Mouse (Mus musculus) kidney, postnatal 0 days (tissue): ENCODE data around the gene Cdk20. TPM values are rescaled to one million over a fixed set of nuclear protein-coding genes. Genes with fewer than 3 reads are reported as not detected.

Experiments used
- ATAC-seq: fragments of 200-750 bp; cut with Nextera tagmentation; replicated peaks from 2 replicates; pipeline ENCODE4 v1.8.0; 2017; ENCODE audit warnings: low read depth, moderate number of reproducible peaks, moderate TSS enrichment, moderate library complexity; ENCODE audit not compliant: low FRiP score
- DNase-seq: peaks from one replicate; pipeline ENCODE4 v3.0.0-alpha.2; 2016; ENCODE audit warnings: low spot score
- H3K27ac ChIP-seq: fragments of 300-500 bp; sonication (generic); 2 replicates; pipeline ENCODE4 v1.5.1; 2014; ENCODE audit warnings: mild to moderate bottlenecking
- H3K27me3 ChIP-seq: fragments of 300-500 bp; sonication (generic); 2 replicates; pipeline ENCODE4 v1.6.1; 2014; ENCODE audit warnings: low read length, mixed read lengths; ENCODE audit not compliant: insufficient read depth
- H3K36me3 ChIP-seq: fragments of 300-500 bp; sonication (generic); 2 replicates; pipeline ENCODE4 v1.6.1; 2014; ENCODE audit warnings: low read length, mixed read lengths; ENCODE audit not compliant: insufficient read depth
- H3K4me1 ChIP-seq: fragments of 300-500 bp; sonication (generic); replicated peaks from 2 replicates; pipeline ENCODE4 v1.6.1; 2014; ENCODE audit warnings: antibody characterized with exemption, low read length, mixed read lengths; ENCODE audit not compliant: insufficient read depth
- H3K4me2 ChIP-seq: fragments of 300-500 bp; sonication (generic); 2 replicates; pipeline ENCODE4 v1.6.1; 2014; ENCODE audit warnings: mild to moderate bottlenecking, low read length, moderate library complexity, mixed read lengths
- H3K4me3 ChIP-seq: fragments of 300-500 bp; sonication (generic); replicated peaks from 2 replicates; pipeline ENCODE4 v1.5.1; 2014; ENCODE audit warnings: low read depth, low read length
- H3K9ac ChIP-seq: fragments of 300-500 bp; sonication (generic); 2 replicates; pipeline ENCODE4 v1.6.1; 2014; ENCODE audit warnings: low read depth, low read length
- H3K9me3 ChIP-seq: fragments of 300-500 bp; sonication (generic); replicated peaks from 2 replicates; pipeline ENCODE4 v1.6.1; 2016; ENCODE audit warnings: low read length, inconsistent platforms, mixed read lengths
- CTCF ChIP-seq: IDR thresholded peaks from 2 replicates; pipeline ENCODE4 v1.5.1; 2016; ENCODE audit warnings: antibody characterized with exemption, low read depth, mild to moderate bottlenecking, moderate library complexity
- WGBS: fragments of 180-500 bp; shearing (Covaris S2); extraction: QIAGEN DNeasy Blood & Tissue Kit; methylation state at CpG from one replicate; pipeline ENCODE4 v1.1.7; 2014; 5-methylcytosine and 5-hydroxymethylcytosine counted together
- polyA plus RNA-seq: library from polyadenylated mRNA; unstranded; fragments of >200 nt; fragmentation: Nextera tagmentation; extraction: Ambion mirVana; gene quantifications from 2 replicates; pipeline ENCODE4 v1.2.1, GENCODE M21; 2015

The Cdk20 gene
- polyA plus RNA-seq, 1 experiment from 2014 or later: 6.6 TPM

GRCm38 (mm10) chr13:64399906-64400305, 32.2 kb upstream of the Cdk20 start:
- H3K4me2 ChIP-seq: no peak overlapping the region
- no peak overlapping the region for H3K9ac ChIP-seq
- 74% methylated on average over 3 of the region's 3 CpGs for WGBS
- TF ChIP-seq CTCF: no peak
- H3K9me3 ChIP-seq: no peaks in the 10 kb centered on the region
- H3K4me3 ChIP-seq: no peak overlapping the region
- no peaks in the 10 kb centered on the region for H3K36me3 ChIP-seq
- no peaks in the 10 kb centered on the region for H3K27me3 ChIP-seq
- DNase-seq (no peak), ATAC-seq (no peak)
- no peak overlapping the region for H3K27ac ChIP-seq
- H3K4me1 ChIP-seq: peaks cover 15% of the 10 kb centered on the region; the same call in 1 of the 2 replicates

- H3K4me2 ChIP-seq: peak overlapping the region; percentile 25; the same call in 1 of the 2 replicates
- 14% methylated on average over 7 of the region's 7 CpGs for WGBS
These were observed 31.2 kb upstream of the Cdk20 start for GRCm38 (mm10) chr13:64400801-64401361.

GRCm38 (mm10) chr13:64402006-64402405, 30.1 kb upstream of the Cdk20 start:
- 40% methylated on average over 3 of the region's 3 CpGs for WGBS
- no peaks in the 10 kb centered on the region for H3K9me3 ChIP-seq
- ATAC-seq (no peak), DNase-seq (peak; percentile 25)
- H3K27me3 ChIP-seq: no peaks in the 10 kb centered on the region
- no peak overlapping the region for H3K4me3 ChIP-seq
- no peak overlapping the region for H3K9ac ChIP-seq
- no peaks in the 10 kb centered on the region for H3K36me3 ChIP-seq
- H3K4me1 ChIP-seq: peaks cover 15% of the 10 kb centered on the region; the same call in 1 of the 2 replicates
- H3K4me2 ChIP-seq: no peak overlapping the region
- TF ChIP-seq CTCF: no peak
- H3K27ac ChIP-seq: peak overlapping the region; percentile 80

More at GRCm38 (mm10) chr13:64400801-64401361, 31.2 kb upstream of the Cdk20 start:
- no peak for TF ChIP-seq CTCF
- H3K27ac ChIP-seq: peak overlapping the region; percentile 80
- ATAC-seq (peak; percentile 86), DNase-seq (peak; percentile 88)
- H3K27me3 ChIP-seq: no peaks in the 10 kb centered on the region
- H3K9ac ChIP-seq: no peak overlapping the region
- no peaks in the 10 kb centered on the region for H3K9me3 ChIP-seq
- no peaks in the 10 kb centered on the region for H3K36me3 ChIP-seq
- H3K4me1 ChIP-seq: peaks cover 15% of the 10 kb centered on the region; the same call in 1 of the 2 replicates
- no peak overlapping the region for H3K4me3 ChIP-seq

GRCm38 (mm10) chr13:64402504-64402949, 29.6 kb upstream of the Cdk20 start:
- no peaks in the 10 kb centered on the region for H3K36me3 ChIP-seq
- peaks cover 15% of the 10 kb centered on the region; the same call in 1 of the 2 replicates for H3K4me1 ChIP-seq
- ATAC-seq: no peak
- DNase-seq: no peak
- no peaks in the 10 kb centered on the region for H3K9me3 ChIP-seq
- 79% methylated on average over 10 of the region's 10 CpGs for WGBS
- H3K27me3 ChIP-seq: no peaks in the 10 kb centered on the region
- no peak overlapping the region for H3K9ac ChIP-seq
- H3K4me2 ChIP-seq: no peak overlapping the region
- H3K27ac ChIP-seq: peak overlapping the region; percentile 80; the same call in 1 of the 2 replicates
- H3K4me3 ChIP-seq: no peak overlapping the region
- no peak for TF ChIP-seq CTCF

GRCm38 (mm10) chr13:64402951-64403460, 29.1 kb upstream of the Cdk20 start:
- H3K9ac ChIP-seq: no peak overlapping the region

GRCm38 (mm10) chr13:64403519-64403918, 28.6 kb upstream of the Cdk20 start:
- no peak for TF ChIP-seq CTCF
- no peak overlapping the region for H3K27ac ChIP-seq
- H3K27me3 ChIP-seq: no peaks in the 10 kb centered on the region
- H3K4me3 ChIP-seq: no peak overlapping the region
- H3K4me2 ChIP-seq: no peak overlapping the region
- H3K9me3 ChIP-seq: no peaks in the 10 kb centered on the region
- DNase-seq (no peak), ATAC-seq (no peak)
- 62% methylated on average over 3 of the region's 3 CpGs for WGBS
- H3K4me1 ChIP-seq: peaks cover 15% of the 10 kb centered on the region; the same call in 1 of the 2 replicates
- no peaks in the 10 kb centered on the region for H3K36me3 ChIP-seq
- H3K9ac ChIP-seq: no peak overlapping the region

More at GRCm38 (mm10) chr13:64402951-64403460, 29.1 kb upstream of the Cdk20 start:
- no peak overlapping the region for H3K4me2 ChIP-seq
- WGBS: 91% methylated on average over 8 of the region's 8 CpGs
- H3K27me3 ChIP-seq: no peaks in the 10 kb centered on the region
- ATAC-seq (no peak), DNase-seq (no peak)
- H3K27ac ChIP-seq: no peak overlapping the region
- H3K4me1 ChIP-seq: peaks cover 15% of the 10 kb centered on the region; the same call in 1 of the 2 replicates
- H3K9me3 ChIP-seq: no peaks in the 10 kb centered on the region
- no peak for TF ChIP-seq CTCF
- H3K36me3 ChIP-seq: no peaks in the 10 kb centered on the region
- H3K4me3 ChIP-seq: no peak overlapping the region
